Mouse (Mus musculus): Measurements from ENCODE around the gene Olfr1497. TPM values are rescaled to one million over a fixed set of nuclear protein-coding genes. Genes with fewer than 3 reads are reported as not detected.

Olfr1497 gene
- polyA plus RNA-seq, 1 experiment from 2014 or later: not detected

Other genes with a start within 250 kb of the Olfr1497 start
- not detected in 2 replicates for gene Olfr1484, start 214.7 kb downstream of the Olfr1497 start, polyA plus RNA-seq (2016; fragmentation: Nextera tagmentation; extraction: Ambion mirVana)
- not detected in 2 replicates for gene Olfr1487, start 180.8 kb downstream of the Olfr1497 start, polyA plus RNA-seq (2016; fragmentation: Nextera tagmentation; extraction: Ambion mirVana)
- not detected in 2 replicates for gene Olfr1489, start 166.6 kb downstream of the Olfr1497 start, polyA plus RNA-seq (2016; fragmentation: Nextera tagmentation; extraction: Ambion mirVana)
- gene Olfr1490, start 147.1 kb downstream of the Olfr1497 start, polyA plus RNA-seq (2016; fragmentation: Nextera tagmentation; extraction: Ambion mirVana): not detected in 2 replicates
- gene Olfr1491, start 100.9 kb downstream of the Olfr1497 start, polyA plus RNA-seq (2016; fragmentation: Nextera tagmentation; extraction: Ambion mirVana): not detected in 2 replicates
- not detected in 2 replicates for gene Olfr1493-ps1, start 74.9 kb downstream of the Olfr1497 start, polyA plus RNA-seq (2016; fragmentation: Nextera tagmentation; extraction: Ambion mirVana)
- gene Olfr1494, start 58.5 kb downstream of the Olfr1497 start, polyA plus RNA-seq (2016; fragmentation: Nextera tagmentation; extraction: Ambion mirVana): not detected in 2 replicates
- gene Olfr1495, start 33.6 kb downstream of the Olfr1497 start, polyA plus RNA-seq (2016; fragmentation: Nextera tagmentation; extraction: Ambion mirVana): not detected in 2 replicates
- gene Olfr1496, start 20.3 kb downstream of the Olfr1497 start, polyA plus RNA-seq (2016; fragmentation: Nextera tagmentation; extraction: Ambion mirVana): not detected in 2 replicates
- not detected in 2 replicates for gene Olfr1499, start 21.2 kb upstream of the Olfr1497 start, polyA plus RNA-seq (2016; fragmentation: Nextera tagmentation; extraction: Ambion mirVana)
- gene Olfr1500, start 32.3 kb upstream of the Olfr1497 start, polyA plus RNA-seq (2016; fragmentation: Nextera tagmentation; extraction: Ambion mirVana): not detected in 2 replicates
- gene Olfr1501, start 52.5 kb upstream of the Olfr1497 start, polyA plus RNA-seq (2016; fragmentation: Nextera tagmentation; extraction: Ambion mirVana): not detected in 2 replicates
- gene Olfr1502, start 63.6 kb upstream of the Olfr1497 start, polyA plus RNA-seq (2016; fragmentation: Nextera tagmentation; extraction: Ambion mirVana): not detected in 2 replicates
- not detected in 2 replicates for gene Olfr1504, start 99.7 kb upstream of the Olfr1497 start, polyA plus RNA-seq (2016; fragmentation: Nextera tagmentation; extraction: Ambion mirVana)
- gene Olfr1505, start 115.3 kb upstream of the Olfr1497 start, polyA plus RNA-seq (2016; fragmentation: Nextera tagmentation; extraction: Ambion mirVana): not detected in 2 replicates